Mouse (Mus musculus) c-Kit-negative CD71-positive TER-119-positive erythroid progenitor cells, embryonic 14.5 days (primary cell): ENCODE data around the gene Rflna.

Source experiments
- DNase-seq: peaks from one replicate; pipeline ENCODE4 v3.0.0-alpha.2; 2013; ENCODE audit warnings: low read depth, low spot score

Rflna gene

DNA sequence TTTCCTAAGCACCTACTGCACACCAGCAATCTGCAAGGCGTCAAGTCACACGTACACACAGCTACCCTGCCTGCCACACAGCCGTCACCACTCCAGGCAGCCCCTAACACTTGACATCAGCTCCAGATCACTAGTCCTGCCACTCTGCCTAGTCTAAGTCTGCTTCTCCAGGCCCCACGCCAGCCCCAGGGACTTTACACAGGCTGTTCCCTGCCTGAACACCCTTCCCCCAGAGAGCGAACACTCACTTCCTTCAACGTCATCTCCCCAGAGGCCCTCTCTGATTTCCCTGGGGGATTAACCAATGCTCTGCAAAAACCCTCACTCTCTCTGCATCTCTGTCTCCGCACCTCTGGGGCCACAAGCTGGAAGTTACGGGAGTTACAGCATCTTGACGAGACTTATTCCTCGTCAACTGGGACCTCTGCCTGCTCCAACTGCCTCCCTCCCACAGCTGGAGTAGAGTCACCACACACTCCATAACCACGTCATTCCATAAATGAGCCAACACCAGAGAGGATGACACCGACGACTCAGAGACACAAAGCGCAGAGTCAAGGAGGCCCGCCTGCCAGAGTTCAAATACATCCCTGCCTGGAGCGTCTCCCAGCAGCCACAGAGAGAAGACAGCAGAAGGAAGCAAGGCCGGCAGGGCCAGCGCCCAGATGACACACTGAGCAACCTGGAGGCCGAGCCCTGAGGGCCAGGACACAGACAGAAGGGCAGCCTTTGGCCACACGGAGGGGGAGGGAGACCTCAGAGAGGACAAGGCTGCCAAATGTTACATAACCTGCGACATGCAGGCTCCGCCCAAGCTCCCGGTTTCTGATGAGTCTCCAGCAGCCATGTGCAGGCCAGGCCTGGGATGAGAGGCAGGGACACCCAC lies 49.8 kb downstream of the Rflna start:
- no peak for DNase-seq

DNA sequence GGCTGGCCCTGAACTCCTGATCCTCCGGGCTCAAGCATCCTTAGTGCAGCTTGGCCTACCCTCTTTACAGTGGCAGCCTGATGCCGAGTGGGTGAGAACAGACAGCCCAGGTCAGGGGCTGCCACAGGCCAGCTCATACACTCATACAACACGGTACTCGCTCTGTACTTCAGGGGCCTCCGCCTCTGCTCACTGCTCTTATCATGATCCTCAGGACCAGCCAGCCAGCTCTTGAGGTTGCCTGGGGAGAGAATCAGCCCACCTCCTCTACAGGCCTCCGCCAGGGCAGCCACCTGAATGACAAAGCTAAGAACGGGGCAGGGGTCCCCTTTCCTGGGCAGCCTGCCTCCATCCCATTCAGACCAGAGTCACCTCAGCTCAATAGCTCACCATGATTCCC lies 50.6 kb downstream of the Rflna start:
- DNase-seq: no peak

DNA sequence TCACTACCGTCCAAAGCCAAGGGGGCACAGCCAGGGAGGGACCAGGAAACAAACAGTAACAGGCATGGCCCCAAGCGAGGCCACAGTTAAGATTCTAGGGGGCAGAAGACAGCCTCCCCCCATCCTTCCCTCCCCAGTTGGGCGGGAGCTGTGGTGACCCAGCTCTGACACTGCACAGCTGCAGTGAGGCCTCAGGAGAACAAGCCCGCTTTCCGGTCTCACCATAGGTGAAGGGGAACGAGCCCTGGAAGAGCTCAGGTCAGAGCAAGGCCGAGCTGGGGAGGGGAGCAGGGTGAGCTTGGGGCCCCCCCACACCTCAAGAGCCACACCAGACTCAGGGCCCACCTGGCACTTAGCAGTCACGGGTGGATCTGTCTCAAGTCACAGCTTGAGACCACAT lies 52.9 kb downstream of the Rflna start:
- no peak for DNase-seq

DNA sequence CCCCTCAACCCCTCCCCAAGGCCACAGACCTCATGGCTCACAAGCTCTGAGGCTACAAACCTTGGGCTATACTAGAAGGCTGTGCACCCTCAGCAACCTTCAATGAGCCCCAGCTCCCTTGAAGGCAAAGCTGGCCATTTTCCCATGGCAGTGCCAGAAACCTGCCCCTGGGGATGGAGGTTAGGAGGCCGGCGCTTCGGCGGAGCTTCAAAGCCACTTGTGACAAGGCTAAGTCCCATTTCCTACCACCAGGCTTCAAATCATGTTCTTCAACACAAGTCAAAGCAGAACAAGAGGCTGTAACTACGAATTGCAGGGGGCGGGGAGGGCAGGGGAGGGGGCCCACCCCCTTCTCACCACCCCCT lies 53.3 kb downstream of the Rflna start:
- DNase-seq: no peak

DNA sequence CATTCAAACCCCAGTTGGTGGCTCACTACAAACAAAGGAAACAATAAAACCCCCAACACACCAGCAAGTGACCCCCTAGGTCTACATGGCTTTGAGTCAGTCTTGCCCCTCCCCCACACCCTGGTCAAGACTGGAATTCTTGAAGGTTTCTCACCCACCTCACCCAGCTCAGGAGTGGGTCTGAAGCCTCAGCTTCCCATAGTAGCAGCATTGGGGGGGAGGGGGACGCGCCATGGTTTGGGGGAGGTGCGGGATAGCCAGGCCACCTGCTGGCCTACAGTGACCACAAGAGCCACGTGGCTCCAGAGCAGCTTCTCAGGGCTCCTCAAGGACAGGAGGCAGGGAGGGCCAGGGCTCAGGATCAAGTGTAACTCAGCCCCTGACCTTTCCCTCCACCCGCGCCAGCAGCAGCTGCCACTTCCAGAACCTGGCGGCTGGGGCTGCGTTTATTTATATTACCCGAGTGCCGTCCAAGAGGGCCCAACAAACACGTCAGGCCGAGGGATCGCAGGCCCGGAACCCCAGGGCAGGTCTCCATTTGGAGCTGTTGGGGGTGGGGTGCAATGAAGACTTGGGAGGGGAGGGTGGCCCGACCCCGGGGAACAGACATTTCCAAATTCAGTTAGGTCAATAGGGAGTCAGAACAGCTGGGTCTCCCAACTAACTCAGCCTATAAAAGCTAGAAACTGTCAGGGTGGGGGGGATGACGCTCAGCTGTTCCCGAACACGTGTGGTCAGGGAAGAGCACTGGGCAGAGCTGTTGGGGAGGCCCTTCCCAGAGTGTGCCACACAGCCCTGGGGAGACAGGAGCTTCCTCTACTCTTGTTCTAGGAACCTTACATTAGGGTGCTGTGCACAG lies 53.9 kb downstream of the Rflna start:
- no peak for DNase-seq

DNA sequence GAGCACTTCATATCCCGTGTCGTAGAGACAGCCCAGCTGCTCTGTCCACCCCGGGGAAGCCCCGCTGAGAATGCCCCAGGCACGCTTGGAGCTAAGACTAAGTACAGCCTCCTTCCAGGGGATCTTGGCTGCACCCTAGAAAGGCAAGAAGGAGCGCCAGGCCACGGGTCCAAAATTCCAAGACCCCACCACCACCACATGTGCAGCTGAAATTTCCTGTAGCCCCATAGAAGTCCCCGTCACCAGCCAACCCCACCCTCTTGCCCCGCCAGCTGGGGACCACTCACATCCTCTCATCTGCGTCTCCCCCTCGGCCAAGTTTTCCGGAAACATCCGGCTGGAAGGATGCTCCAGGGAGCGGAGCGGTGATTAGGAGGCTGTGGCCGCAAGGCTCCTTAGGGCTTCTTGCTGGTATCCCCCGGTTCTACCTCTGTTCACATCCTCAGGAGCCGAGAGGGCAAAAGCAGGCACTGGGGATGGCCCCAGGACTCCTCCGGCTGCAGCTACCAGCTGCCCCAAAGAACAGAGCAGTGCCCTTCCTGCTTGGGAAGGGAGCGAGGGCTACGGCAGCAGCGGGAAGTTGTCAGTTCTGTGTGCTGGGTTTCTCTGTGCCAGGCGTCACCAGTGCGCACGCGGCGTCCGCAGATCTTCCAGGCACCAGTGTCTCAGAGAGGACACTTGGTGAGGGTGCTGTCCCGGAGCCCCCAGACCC lies 54.7 kb downstream of the Rflna start:
- DNase-seq: no peak

DNA sequence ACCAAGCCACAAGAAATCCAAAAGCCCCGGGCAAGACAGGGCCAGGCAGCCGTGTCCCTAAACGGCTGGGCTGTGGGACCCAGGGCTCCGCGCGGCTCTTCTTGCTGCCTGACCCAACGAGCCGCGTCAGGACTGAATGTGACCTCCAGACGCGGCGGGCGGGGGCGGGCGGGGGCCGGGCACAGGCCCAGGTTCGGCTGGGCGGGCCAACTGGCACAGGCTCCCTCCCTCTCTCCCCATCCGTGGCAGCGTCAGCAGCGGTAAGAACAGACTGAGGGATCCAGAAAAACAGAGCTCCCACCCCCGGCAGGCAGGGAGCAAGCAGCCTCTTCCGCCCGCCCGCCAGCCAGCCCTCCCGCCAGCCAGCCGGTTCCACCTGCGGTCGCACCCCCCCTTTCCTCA lies 55.2 kb downstream of the Rflna start:
- DNase-seq: no peak
